Mouse (Mus musculus) adipose tissue, adult 10 weeks (tissue): ENCODE measurements around the gene Il17a. TPM values are rescaled to one million over a fixed set of nuclear protein-coding genes. Genes with fewer than 3 reads are reported as not detected.

Source experiments
- polyA plus RNA-seq: library from polyadenylated mRNA; stranded (reverse); fragments of 350-450 nt; fragmentation: Illumina TruSeq; extraction: RNeasy Lipid Tissue Mini Kit (QIAGEN cat#74804); gene quantifications from one replicate; pipeline ENCODE4 v1.2.3, GENCODE M21; 2014; ENCODE audit warnings: low read depth, low replicate concordance

Il17a gene
- polyA plus RNA-seq = not detected

GRCm38 (mm10) chr1:20730903-20731302, at the start of gene Il17a:
Gene Il17a, plus strand, starts transcription at chr1:20730905.

Other genes starting within 250 kb of the Il17a start
- gene Pkhd1, start 112.8 kb upstream of the Il17a start, polyA plus RNA-seq = 4.5 TPM
- not detected for gene Il17f, start 59.7 kb downstream of the Il17a start, polyA plus RNA-seq
- 8.5 TPM for gene Mcm3, start 89.4 kb downstream of the Il17a start, polyA plus RNA-seq
- 1.3 TPM for gene Paqr8, start 159.7 kb downstream of the Il17a start, polyA plus RNA-seq
- gene Efhc1, start 220.7 kb downstream of the Il17a start, polyA plus RNA-seq = 9.4 TPM